Mouse (Mus musculus) forebrain, embryonic 15.5 days (tissue): Measurements from ENCODE around the gene Ubqln4. TPM values are rescaled to one million over a fixed set of nuclear protein-coding genes. Genes with fewer than 3 reads are reported as not detected.
A peak's percentile ranks its signal among the peaks of the same experiment; 100 is the strongest.

Experiments
- ATAC-seq: fragments of 200-750 bp; cut with Nextera tagmentation; replicated peaks from 2 replicates; pipeline ENCODE4 v1.8.0; 2017; ENCODE audit warnings: mild to moderate bottlenecking, moderate TSS enrichment, moderate library complexity
- H3K27ac ChIP-seq: fragments of 300-500 bp; sonication (generic); replicated peaks from 2 replicates; pipeline ENCODE4 v1.5.1; 2015; ENCODE audit warnings: mild to moderate bottlenecking, inconsistent platforms
- H3K27me3 ChIP-seq: fragments of 300-500 bp; sonication (generic); 2 replicates; pipeline ENCODE4 v1.6.1; 2015; ENCODE audit warnings: inconsistent platforms
- H3K36me3 ChIP-seq: fragments of 300-500 bp; sonication (generic); 2 replicates; pipeline ENCODE4 v1.6.1; 2015; ENCODE audit warnings: mild to moderate bottlenecking, inconsistent platforms
- H3K4me1 ChIP-seq: fragments of 300-500 bp; sonication (generic); 2 replicates; pipeline ENCODE4 v1.6.1; 2015; ENCODE audit warnings: inconsistent platforms
- H3K4me2 ChIP-seq: fragments of 300-500 bp; sonication (generic); replicated peaks from 2 replicates; pipeline ENCODE4 v1.6.1; 2015; ENCODE audit warnings: mild to moderate bottlenecking, inconsistent platforms
- H3K4me3 ChIP-seq: fragments of 300-500 bp; sonication (generic); 2 replicates; pipeline ENCODE4 v1.5.1; 2015; ENCODE audit warnings: mild to moderate bottlenecking, inconsistent platforms
- H3K9ac ChIP-seq: fragments of 300-500 bp; sonication (generic); replicated peaks from 2 replicates; pipeline ENCODE4 v1.6.1; 2015; ENCODE audit warnings: mild to moderate bottlenecking, inconsistent platforms
- H3K9me3 ChIP-seq: fragments of 300-500 bp; sonication (generic); 2 replicates; pipeline ENCODE4 v1.6.1; 2016; ENCODE audit warnings: inconsistent platforms
- WGBS: fragments of 180-500 bp; shearing (Covaris S2); methylation state at CpG from one replicate; pipeline ENCODE4 v1.1.7; 2015; ENCODE audit warnings: mixed read lengths; 5-methylcytosine and 5-hydroxymethylcytosine counted together
- polyA plus RNA-seq: library from polyadenylated mRNA; unstranded; fragments of >200 nt; fragmentation: Nextera tagmentation; extraction: Ambion mirVana; gene quantifications from 2 replicates; pipeline ENCODE4 v1.2.1, GENCODE M21; 2015

Ubqln4 gene
- polyA plus RNA-seq, 1 experiment from 2014 or later: 45.8 TPM

- ATAC-seq: no peak
- Histone ChIP-seq H3K9me3 (no peaks in the 10 kb centered on the region), H3K9ac (peak overlapping the region; percentile 99; the same call in 1 of the 2 replicates), H3K27me3 (no peaks in the 10 kb centered on the region), H3K36me3 (peaks cover 10% of the 10 kb centered on the region; the same call in 1 of the 2 replicates), H3K27ac (peak overlapping the region; percentile 100; the same call in 1 of the 2 replicates), H3K4me1 (peaks cover 59% of the 10 kb centered on the region), H3K4me3 (no peak overlapping the region; the same call in 1 of the 2 replicates), H3K4me2 (peak overlapping the region; percentile 91)
- 76% methylated on average over 11 of the region's 11 CpGs for WGBS
Observed at GRCm38 (mm10) chr3:88528646-88529045, 24.9 kb upstream of the Ubqln4 start.

GRCm38 (mm10) chr3:88529204-88530000, 24.2 kb upstream of the Ubqln4 start:
- 16% methylated on average over 7 of the region's 7 CpGs for WGBS
- Histone ChIP-seq H3K9me3 (no peaks in the 10 kb centered on the region), H3K9ac (peak overlapping the region; percentile 99), H3K27ac (peak overlapping the region; percentile 100), H3K4me2 (peak overlapping the region; percentile 91), H3K36me3 (peaks cover 7% of the 10 kb centered on the region; the same call in 1 of the 2 replicates), H3K4me1 (peaks cover 61% of the 10 kb centered on the region), H3K4me3 (peak overlapping the region; percentile 93), H3K27me3 (no peaks in the 10 kb centered on the region)
- no peak for ATAC-seq

GRCm38 (mm10) chr3:88530082-88530864, 23.3 kb upstream of the Ubqln4 start:
- peak overlapping the region; percentile 91 for H3K4me2 ChIP-seq
- ATAC-seq: no peak
- H3K27me3 ChIP-seq: no peaks in the 10 kb centered on the region
- H3K27ac ChIP-seq: peak overlapping the region; percentile 100
- 5% methylated on average over 11 of the region's 11 CpGs for WGBS
- H3K4me3 ChIP-seq: peak overlapping the region; percentile 93
- H3K9me3 ChIP-seq: no peaks in the 10 kb centered on the region
- peaks cover 67% of the 10 kb centered on the region for H3K4me1 ChIP-seq
- H3K36me3 ChIP-seq: no peaks in the 10 kb centered on the region
- H3K9ac ChIP-seq: peak overlapping the region; percentile 99

GRCm38 (mm10) chr3:88531348-88532298, 21.9 kb upstream of the Ubqln4 start:
- ATAC-seq: peak; percentile 86
- Histone ChIP-seq H3K36me3 (peaks cover 7% of the 10 kb centered on the region), H3K27ac (peak overlapping the region; percentile 100), H3K9me3 (no peaks in the 10 kb centered on the region), H3K4me2 (peak overlapping the region; percentile 91), H3K4me3 (peak overlapping the region; percentile 93), H3K4me1 (peaks cover 67% of the 10 kb centered on the region), H3K9ac (peak overlapping the region; percentile 99), H3K27me3 (no peaks in the 10 kb centered on the region)
- WGBS: 1% methylated on average over 56 of the region's 63 CpGs

GRCm38 (mm10) chr3:88532299-88532674, 21.3 kb upstream of the Ubqln4 start, which contains the start of gene Mex3a:
Mex3a (plus strand) TSS chr3:88532395.
- peak within 1 kb of the TSS; percentile 93 for H3K4me3 ChIP-seq
- peak within 1 kb of the TSS; percentile 93 for H3K4me2 ChIP-seq
- peak within 1 kb of the TSS; percentile 99 for H3K9ac ChIP-seq
- peak within 1 kb of the TSS; percentile 100 for H3K27ac ChIP-seq
- no peaks in the 10 kb centered on the region for H3K9me3 ChIP-seq
- under 1% methylated on average over 16 of the region's 31 CpGs for WGBS
- no peaks in the 10 kb centered on the region for H3K27me3 ChIP-seq
- peak; percentile 5; the same call in 1 of the 2 replicates for ATAC-seq
- peaks cover 13% of the 10 kb centered on the region for H3K36me3 ChIP-seq
- peaks cover 68% of the 10 kb centered on the region for H3K4me1 ChIP-seq

GRCm38 (mm10) chr3:88532689-88533511, 20.7 kb upstream of the Ubqln4 start:
- peak; percentile 52 for ATAC-seq
- peaks cover 68% of the 10 kb centered on the region for H3K4me1 ChIP-seq

GRCm38 (mm10) chr3:88533706-88534105, 19.9 kb upstream of the Ubqln4 start:
- 1% methylated on average over 5 of the region's 5 CpGs for WGBS
- Histone ChIP-seq H3K4me3 (peak overlapping the region; percentile 93), H3K4me1 (peaks cover 70% of the 10 kb centered on the region), H3K4me2 (peak overlapping the region; percentile 93), H3K27me3 (no peaks in the 10 kb centered on the region), H3K27ac (peak overlapping the region; percentile 100), H3K36me3 (peaks cover 28% of the 10 kb centered on the region), H3K9ac (peak overlapping the region; percentile 99), H3K9me3 (no peaks in the 10 kb centered on the region)
- no peak for ATAC-seq

More at GRCm38 (mm10) chr3:88532689-88533511, 20.7 kb upstream of the Ubqln4 start:
- H3K9me3 ChIP-seq: no peaks in the 10 kb centered on the region
- WGBS: under 1% methylated on average over 40 of the region's 40 CpGs
- H3K9ac ChIP-seq: peak overlapping the region; percentile 99
- peak overlapping the region; percentile 93 for H3K4me3 ChIP-seq
- H3K36me3 ChIP-seq: peaks cover 20% of the 10 kb centered on the region
- peak overlapping the region; percentile 93 for H3K4me2 ChIP-seq
- peak overlapping the region; percentile 100 for H3K27ac ChIP-seq
- no peaks in the 10 kb centered on the region for H3K27me3 ChIP-seq

GRCm38 (mm10) chr3:88535005-88535404, 18.6 kb upstream of the Ubqln4 start:
- Histone ChIP-seq H3K27me3 (no peaks in the 10 kb centered on the region), H3K4me1 (peaks cover 67% of the 10 kb centered on the region)
- 2% methylated on average over 3 of the region's 3 CpGs for WGBS

GRCm38 (mm10) chr3:88535527-88535926, 18.0 kb upstream of the Ubqln4 start:
- no peak for ATAC-seq
- Histone ChIP-seq H3K4me3 (peak overlapping the region; percentile 93), H3K27me3 (no peaks in the 10 kb centered on the region), H3K36me3 (peaks cover 37% of the 10 kb centered on the region), H3K4me2 (peak overlapping the region; percentile 93), H3K9me3 (no peaks in the 10 kb centered on the region), H3K4me1 (peaks cover 67% of the 10 kb centered on the region), H3K9ac (peak overlapping the region; percentile 99), H3K27ac (peak overlapping the region; percentile 100)
- WGBS: 20% methylated on average over 4 of the region's 4 CpGs

More at GRCm38 (mm10) chr3:88535005-88535404, 18.6 kb upstream of the Ubqln4 start:
- Histone ChIP-seq H3K4me2 (peak overlapping the region; percentile 93), H3K36me3 (peaks cover 32% of the 10 kb centered on the region), H3K27ac (peak overlapping the region; percentile 100), H3K4me3 (peak overlapping the region; percentile 93), H3K9ac (peak overlapping the region; percentile 99), H3K9me3 (no peaks in the 10 kb centered on the region)
- no peak for ATAC-seq

GRCm38 (mm10) chr3:88536103-88536930, 17.2 kb upstream of the Ubqln4 start:
- peaks cover 73% of the 10 kb centered on the region for H3K4me1 ChIP-seq
- peak overlapping the region; percentile 100 for H3K27ac ChIP-seq
- no peaks in the 10 kb centered on the region for H3K9me3 ChIP-seq
- no peak for ATAC-seq
- peak overlapping the region; percentile 99 for H3K9ac ChIP-seq
- H3K27me3 ChIP-seq: no peaks in the 10 kb centered on the region
- H3K4me2 ChIP-seq: peak overlapping the region; percentile 93
- H3K36me3 ChIP-seq: peaks cover 40% of the 10 kb centered on the region
- 2% methylated on average over 64 of the region's 64 CpGs for WGBS
- peak overlapping the region; percentile 93 for H3K4me3 ChIP-seq
